Mouse (Mus musculus) MEL (cell line): Measurements from ENCODE around the gene Slc16a10.

Source experiments
- CTCF ChIP-seq, 3 experiments: IDR thresholded peaks in 2 of 3; conservative IDR thresholded peaks in 1 of 3; 2 replicates each; pipeline ENCODE4 v1.5.1; 2011 to 2012; ENCODE audit warnings: low read length in 3 of 3, low read depth in 2 of 3, mild to moderate bottlenecking in 2 of 3, improper control_type of control experiment in 1 of 3, inconsistent platforms in 1 of 3, mixed read lengths in 1 of 3, moderate library complexity in 1 of 3; ENCODE audit not compliant: control insufficient read depth in 1 of 3, insufficient read depth in 1 of 3, poor library complexity in 1 of 3, severe bottlenecking in 1 of 3
- E2F4 ChIP-seq: IDR thresholded peaks from 2 replicates; pipeline ENCODE4 v1.6.1; 2011; ENCODE audit warnings: low read depth, low read length, improper control_type of control experiment, borderline replicate concordance
- EP300 ChIP-seq, 2 experiments: IDR thresholded peaks; 2 replicates each; pipeline ENCODE4 v1.6.1; 2011; ENCODE audit warnings: improper control_type of control experiment in 2 of 2, low read length in 2 of 2, low read depth in 1 of 2, mild to moderate bottlenecking in 1 of 2
- MAFK ChIP-seq: IDR thresholded peaks from 2 replicates; pipeline ENCODE4 v1.6.1; 2011; ENCODE audit warnings: low read depth, mild to moderate bottlenecking, low read length, improper control_type of control experiment, borderline replicate concordance
- MYB ChIP-seq: IDR thresholded peaks from 2 replicates; pipeline ENCODE4 v1.6.1; 2011; ENCODE audit warnings: mild to moderate bottlenecking, low read depth, low read length, improper control_type of control experiment
- POLR2A ChIP-seq, 2 experiments: IDR thresholded peaks; 2 replicates each; pipeline ENCODE4 v1.6.1; 2011 to 2012; ENCODE audit warnings: low read length in 2 of 2, mild to moderate bottlenecking in 2 of 2, control low read depth in 1 of 2, improper control_type of control experiment in 1 of 2, low read depth in 1 of 2, moderate library complexity in 1 of 2; ENCODE audit not compliant: control insufficient read depth in 1 of 2, insufficient read depth in 1 of 2, poor library complexity in 1 of 2
- POLR2AphosphoS5 ChIP-seq: IDR thresholded peaks from 2 replicates; pipeline ENCODE4 v1.6.1; 2012; ENCODE audit warnings: low read depth, borderline replicate concordance, mild to moderate bottlenecking, inconsistent platforms, low read length, moderate library complexity, mixed read lengths
- RAD21 ChIP-seq: IDR thresholded peaks from 2 replicates; pipeline ENCODE4 v1.6.1; 2011; ENCODE audit warnings: mild to moderate bottlenecking, low read depth, low read length, improper control_type of control experiment
- TCF12 ChIP-seq: IDR thresholded peaks from 2 replicates; pipeline ENCODE4 v1.6.1; 2014; ENCODE audit warnings: low read depth, mild to moderate bottlenecking, inconsistent platforms, low read length, improper control_type of control experiment, moderate library complexity
- ZNF384 ChIP-seq: IDR thresholded peaks from 2 replicates; pipeline ENCODE4 v1.6.1; 2012; ENCODE audit warnings: low read depth, mild to moderate bottlenecking, inconsistent platforms, low read length, improper control_type of control experiment

GRCm38 (mm10) chr10:40097519-40097918 is 44.5 kb downstream of the Slc16a10 start:
- TF ChIP-seq TCF12, result no peak
- no peak for TF ChIP-seq POLR2A (IDR thresholded peaks at IDR 0.05; ENCODE audit: control insufficient read depth in 1 of 2, insufficient read depth in 1 of 2, low read depth in 1 of 2, low read length in 2 of 2, poor library complexity in 1 of 2)
- TF ChIP-seq MYB, result no peak
- no peak for TF ChIP-seq CTCF (IDR thresholded peaks at IDR 0.05 in 2 of 3, conservative IDR thresholded peaks at IDR 0.05 in 1 of 3; ENCODE audit: control insufficient read depth in 1 of 3, insufficient read depth in 1 of 3, low read depth in 2 of 3, low read length in 3 of 3, poor library complexity in 1 of 3, severe bottlenecking in 1 of 3)
- TF ChIP-seq E2F4, result no peak
- TF ChIP-seq EP300 (IDR thresholded peaks at IDR 0.05; ENCODE audit: low read depth in 1 of 2, low read length in 2 of 2), result no peak
- TF ChIP-seq RAD21, result no peak
- TF ChIP-seq POLR2AphosphoS5, result no peak
- TF ChIP-seq MAFK, result no peak
- no peak for TF ChIP-seq ZNF384
